Mouse (Mus musculus): ENCODE data around the gene Rims4.

- TF ChIP-seq CTCF (IDR thresholded peaks at IDR 0.05; ENCODE audit: extremely low read depth, insufficient read length, insufficient replicate concordance, low read depth, low read length) (no peak), POLR2A (IDR thresholded peaks at IDR 0.05; ENCODE audit: low read depth, low read length) (no peak)
These were observed 4.8 kb downstream of the Rims4 start for GRCm38 (mm10) chr2:163913704-163914103.

Data from small intestine, adult 2 months (tissue).